Mouse (Mus musculus) T-helper 17 cell (primary cell): ENCODE results near the gene Nepn.

ENCODE experiments used
- in situ Hi-C, 2 experiments: fragments of 300-600 bp; cut with MboI, MseI; formaldehyde crosslinking; loops; 1 replicate in 1 of 2; 2 replicates in 1 of 2; pipeline ENCODE4 v1.15.1; 2025; ENCODE audit warnings: high pct_unique_total_duplicates in 2 of 2

Gene Nepn

DNA sequence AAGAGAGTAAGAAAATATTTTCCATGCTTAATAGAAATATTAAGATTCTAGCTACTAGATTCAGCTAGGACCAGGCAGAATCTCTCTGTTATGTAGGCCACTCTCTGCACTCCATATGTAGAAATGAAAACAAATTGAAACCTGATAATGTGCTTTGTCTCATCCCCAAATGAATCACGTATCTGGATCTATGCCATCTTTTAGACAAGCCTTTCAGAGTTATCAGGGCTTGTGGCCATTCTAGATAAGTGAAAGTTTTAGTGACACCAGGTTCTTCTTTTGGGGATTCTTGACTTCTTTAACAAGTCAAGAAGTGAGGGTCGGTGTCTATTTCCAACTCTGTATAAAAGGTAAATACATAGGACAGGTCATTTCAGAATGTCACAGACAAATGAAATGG, 9.9 kb downstream of the Nepn start:
- in situ Hi-C loops, result loop anchor here in 1 of 2 experiments (25.0 kb wide), 1 partner anchor 1486 kb away; no protein-coding TSS in a partner anchor

DNA sequence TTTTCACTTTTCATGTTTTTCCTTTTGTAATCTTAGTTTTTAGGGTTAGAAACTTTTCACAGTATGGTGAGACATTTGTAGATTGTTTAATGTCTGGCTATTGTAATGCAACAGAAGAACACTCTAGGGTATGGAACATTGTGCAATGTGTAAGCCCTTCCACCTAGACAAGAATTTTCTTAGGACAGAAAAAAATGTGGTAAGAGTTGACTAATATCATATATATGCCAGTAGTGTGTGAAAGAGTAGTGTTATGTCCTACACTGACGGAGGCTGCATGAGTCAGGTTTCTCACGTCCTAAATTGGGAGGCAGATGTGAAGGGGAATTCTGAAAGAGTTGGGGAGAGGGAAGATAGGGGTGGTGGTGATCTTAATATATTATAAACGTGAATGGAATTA, 10.9 kb downstream of the Nepn start:
- in situ Hi-C loops, result loop anchor here in 1 of 2 experiments (25.0 kb wide), 1 partner anchor 1487 kb away; no protein-coding TSS in a partner anchor

DNA sequence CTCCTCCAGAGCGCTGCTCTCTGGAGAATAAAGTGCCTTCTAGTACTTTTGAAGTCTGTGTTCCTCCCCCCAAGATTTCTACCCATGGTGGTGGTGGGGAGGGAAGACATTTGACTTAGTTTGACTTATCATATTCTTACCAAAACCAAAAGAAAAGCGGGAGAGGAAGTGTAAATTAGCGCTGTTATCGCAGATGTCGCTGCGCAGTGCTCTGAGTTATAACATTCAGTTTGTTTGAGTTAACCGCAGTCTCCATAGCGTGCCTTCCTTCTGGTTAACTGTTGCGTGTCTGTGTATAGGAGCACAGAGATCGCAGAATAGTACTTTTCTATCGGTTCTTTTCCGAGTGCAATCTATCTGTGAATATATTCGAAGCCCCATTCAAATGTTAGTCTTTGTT, 16.4 kb downstream of the Nepn start:
- in situ Hi-C loops, result no loop called here

DNA sequence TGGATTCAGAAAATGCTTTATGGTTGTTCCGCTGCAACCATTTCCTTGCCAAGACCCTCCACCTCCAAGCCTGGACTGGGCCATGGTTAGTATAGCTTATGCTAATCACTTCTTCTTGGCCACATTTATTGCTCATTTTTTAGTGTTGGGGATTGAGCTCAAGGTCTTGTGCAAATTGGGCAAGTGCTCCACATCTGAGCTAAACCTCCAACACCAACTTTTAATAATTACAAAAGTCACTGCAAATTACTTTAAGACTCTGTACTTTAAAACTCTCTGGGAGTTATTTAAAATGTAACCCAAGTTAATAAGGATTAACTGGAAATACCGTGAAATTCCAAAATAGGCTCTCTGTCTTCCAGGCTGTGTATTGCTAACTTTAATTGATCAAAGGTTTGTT, 18.8 kb downstream of the Nepn start:
- in situ Hi-C loops, result no loop called here

DNA sequence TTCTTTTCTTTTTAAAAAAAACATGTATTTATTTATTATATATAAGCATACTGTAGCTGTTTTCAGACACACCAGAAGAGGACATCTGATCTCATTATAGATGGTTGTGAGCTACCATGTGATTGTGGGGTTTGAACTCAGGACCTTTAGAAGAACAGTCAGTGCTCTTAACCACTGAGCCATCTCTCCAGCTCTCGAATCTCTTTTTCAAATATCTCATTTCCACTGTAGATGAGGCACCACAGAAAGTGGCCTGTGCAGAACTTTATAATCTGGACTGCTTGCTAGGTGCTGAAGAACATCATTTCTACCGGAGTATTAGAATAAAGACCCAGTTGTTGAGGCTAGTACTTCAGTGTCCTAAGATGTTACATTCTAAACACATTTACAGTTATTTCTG, 26.2 kb downstream of the Nepn start:
- in situ Hi-C loops, result loop anchor here (5.0 to 10.0 kb wide), 2 partner anchors 33 to 1190 kb away; partner anchors contain the start of gene Gopc (in 1 of the 2)

DNA sequence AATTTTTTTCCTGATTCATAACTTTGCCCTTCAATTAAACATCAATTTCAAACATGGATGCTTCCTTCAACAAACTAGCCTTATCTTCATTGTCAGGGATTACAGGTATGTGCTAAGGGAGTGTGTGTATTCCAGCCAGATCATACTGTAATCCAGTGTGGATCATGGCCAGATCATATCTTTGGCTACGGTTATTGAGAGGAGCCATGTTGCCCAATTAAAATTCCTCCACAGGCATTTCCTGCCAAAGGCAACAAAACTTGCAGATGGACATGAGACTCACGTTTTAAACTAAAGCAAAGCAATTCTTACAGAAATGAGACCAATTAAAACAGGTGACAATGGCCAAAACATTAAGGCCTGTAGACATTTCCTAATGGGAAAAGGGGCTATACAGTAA, 27.7 kb downstream of the Nepn start:
- in situ Hi-C loops, result loop anchor here (5.0 to 10.0 kb wide), 2 partner anchors 34 to 1188 kb away; partner anchors contain the start of gene Gopc (in 1 of the 2)

DNA sequence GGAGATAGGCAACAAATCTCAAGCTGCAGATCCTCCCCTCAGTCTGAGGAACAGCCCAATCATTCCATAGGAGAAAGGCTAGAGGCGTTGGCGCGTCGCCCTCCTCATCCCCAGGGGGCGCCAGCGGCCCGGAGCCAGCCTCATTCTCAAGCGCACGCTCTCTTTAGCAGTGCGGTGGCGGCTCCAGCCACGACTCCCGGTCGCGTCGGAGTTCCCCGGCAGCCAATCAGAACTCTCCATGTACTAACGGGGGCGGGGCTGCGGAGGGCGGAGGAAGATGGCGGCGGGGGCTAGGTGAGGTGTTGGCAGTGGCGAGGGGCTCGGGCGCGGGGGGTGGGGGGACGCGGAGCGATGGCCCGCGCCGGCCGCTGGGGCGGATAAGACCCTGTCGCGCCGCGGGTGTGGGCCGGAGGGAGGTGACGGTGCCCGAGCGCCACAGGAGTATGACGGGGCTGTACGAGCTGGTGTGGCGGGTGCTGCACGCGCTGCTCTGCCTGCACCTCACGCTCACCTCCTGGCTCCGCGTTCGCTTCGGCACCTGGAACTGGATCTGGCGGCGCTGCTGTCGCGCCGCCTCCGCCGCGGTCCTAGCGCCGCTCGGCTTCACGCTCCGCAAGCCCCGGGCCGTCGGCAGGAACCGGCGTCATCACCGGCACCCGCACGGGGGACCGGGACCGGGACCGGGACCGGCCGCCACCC, 28.7 kb downstream of the Nepn start, which contains the start of gene Nus1:
TSS of gene Nus1 (plus strand) at position 249 of the 699 bp plus-strand sequence.
- in situ Hi-C loops, result loop anchor here (5.0 to 10.0 kb wide), 2 partner anchors 35 to 1187 kb away; partner anchors contain the start of gene Gopc (in 1 of the 2)

DNA sequence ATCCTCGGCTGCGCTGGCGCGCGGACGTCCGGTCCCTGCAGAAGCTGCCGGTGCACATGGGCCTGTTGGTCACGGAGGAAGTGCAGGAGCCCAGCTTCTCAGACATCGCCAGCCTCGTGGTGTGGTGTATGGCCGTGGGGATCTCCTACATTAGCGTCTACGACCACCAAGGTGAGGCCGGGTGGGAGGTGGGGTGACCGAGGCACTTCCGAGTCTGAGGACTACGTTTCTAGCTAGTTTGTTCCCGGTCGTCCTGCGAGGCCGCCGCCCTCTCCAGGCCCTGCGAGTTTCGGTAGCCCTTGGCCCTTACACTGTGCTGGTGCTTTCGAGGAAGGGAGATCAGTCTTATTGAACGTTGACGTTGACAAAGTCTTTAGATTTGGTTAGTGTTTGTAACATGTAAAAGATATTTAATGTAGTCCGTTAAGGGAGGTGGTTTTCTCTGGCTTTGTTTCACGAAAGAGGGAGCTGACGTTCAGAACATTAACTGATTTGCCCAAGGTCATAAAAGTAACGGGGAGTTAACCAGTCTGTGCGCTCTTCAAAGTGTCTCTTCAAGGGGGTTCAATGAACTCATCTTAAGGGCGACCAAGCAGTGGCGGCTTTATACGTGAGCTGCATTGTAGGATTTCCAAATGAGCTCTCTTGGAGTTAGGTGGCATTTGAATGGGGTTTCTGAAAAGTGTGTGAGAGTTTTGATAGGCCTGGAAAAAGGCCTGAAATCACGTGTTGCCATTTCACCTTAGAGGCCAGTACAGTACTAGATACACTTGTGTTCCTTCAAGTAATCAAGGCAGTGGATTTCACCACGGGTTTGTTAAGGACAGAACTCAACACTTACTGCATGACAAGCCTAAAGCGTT, 29.5 kb downstream of the Nepn start:
- in situ Hi-C loops, result loop anchor here (5.0 to 10.0 kb wide), 2 partner anchors 36 to 1187 kb away; partner anchors contain the start of gene Gopc (in 1 of the 2)

DNA sequence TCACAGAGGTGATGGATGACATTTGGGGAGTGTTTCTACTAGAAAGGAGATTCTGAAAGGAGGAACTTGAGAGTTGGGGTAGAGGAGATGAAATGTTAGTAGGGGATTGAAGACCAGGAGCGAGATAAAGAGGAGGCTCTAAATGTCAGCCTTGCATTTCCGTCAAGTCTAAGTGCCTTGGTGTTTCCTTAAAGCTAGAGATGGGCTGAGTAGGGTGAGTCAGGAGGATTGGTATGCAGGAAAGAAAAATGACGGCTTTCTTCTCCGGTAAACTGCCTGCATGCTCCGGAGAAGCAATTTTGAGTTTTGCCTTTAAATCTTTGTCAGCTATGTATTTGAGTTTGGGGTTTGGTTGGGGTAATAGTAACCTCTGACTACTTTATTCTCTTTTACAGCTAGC, 30.2 kb downstream of the Nepn start:
- in situ Hi-C loops, result loop anchor here (5.0 to 10.0 kb wide), 2 partner anchors 37 to 1186 kb away; partner anchors contain the start of gene Gopc (in 1 of the 2)

DNA sequence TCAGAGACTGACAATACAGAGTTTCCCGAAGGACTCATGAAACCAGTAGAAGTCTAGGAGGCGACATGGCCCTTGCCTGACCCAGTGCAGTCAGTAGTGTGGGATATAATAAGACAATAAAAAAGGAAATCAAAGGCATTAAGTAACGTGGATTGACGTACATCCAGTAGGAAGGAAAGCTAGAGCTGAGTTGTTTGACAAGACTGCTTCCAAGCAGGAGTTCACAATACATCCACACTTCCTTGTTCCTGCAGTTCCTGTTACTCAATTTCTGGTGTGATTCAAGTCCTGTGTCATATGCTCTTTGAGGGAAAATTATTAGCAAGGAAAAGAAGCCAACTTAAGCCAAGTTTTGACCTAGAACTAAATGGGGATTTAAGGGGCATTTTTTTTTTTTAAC, 30.6 kb downstream of the Nepn start:
- in situ Hi-C loops, result loop anchor here (5.0 to 10.0 kb wide), 2 partner anchors 37 to 1185 kb away; partner anchors contain the start of gene Gopc (in 1 of the 2)

DNA sequence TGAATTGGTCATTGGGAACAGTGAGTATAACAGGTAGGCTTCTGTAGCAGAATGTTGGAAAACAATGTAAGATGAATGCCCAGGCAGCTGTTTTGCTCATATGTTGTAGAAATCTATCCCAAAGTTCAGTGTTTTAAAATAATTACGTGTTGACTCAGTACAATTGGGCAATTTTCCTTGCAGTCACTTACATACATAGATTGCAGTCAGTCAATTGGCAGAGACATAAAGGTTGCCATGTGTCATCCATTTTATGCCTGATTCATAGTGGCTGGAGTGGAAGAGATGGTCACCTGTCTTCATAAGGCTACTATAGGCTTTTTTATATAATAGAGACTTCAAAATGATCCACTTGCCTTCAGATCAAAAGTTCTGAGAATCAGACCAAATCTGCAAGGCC, 31.8 kb downstream of the Nepn start:
- in situ Hi-C loops, result no loop called here

DNA sequence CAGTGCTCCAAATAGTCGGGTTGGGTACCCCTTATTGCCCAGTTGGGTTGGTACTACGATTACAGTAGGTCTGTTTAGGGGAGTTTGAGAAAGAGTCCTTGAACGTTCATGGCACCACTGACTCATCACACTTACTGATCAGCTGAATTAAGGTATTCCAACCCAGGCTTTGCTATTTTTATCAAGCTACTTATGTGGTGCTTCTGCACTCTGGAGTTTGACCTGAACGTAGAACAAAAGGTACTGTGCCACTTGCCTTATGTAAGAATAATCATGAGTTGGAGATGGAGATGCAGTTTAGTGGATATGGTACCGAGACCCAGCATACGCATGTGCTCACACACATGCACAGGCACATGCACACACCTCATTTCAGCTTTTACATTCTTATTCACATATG, 32.9 kb downstream of the Nepn start:
- in situ Hi-C loops, result no loop called here

DNA sequence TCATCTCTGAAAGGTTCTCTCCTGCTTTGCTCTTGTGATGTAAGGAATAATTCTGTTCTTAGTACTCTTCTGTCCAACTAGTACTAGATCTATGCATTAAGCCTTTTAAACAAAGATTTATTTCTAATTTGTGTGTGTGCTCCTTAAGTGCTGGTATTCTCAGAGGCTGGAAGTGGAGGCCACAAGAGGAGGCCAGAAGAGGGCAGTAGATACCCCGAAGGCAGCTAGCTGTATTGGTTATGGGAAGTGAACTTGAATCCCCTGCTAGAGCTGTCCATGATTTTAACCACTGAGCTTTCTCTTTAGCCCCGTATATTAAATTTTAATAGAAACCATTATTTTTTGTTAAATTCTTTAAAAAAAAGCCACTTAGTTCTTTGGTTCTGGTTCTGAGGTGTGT, 34.3 kb downstream of the Nepn start:
- in situ Hi-C loops, result no loop called here

DNA sequence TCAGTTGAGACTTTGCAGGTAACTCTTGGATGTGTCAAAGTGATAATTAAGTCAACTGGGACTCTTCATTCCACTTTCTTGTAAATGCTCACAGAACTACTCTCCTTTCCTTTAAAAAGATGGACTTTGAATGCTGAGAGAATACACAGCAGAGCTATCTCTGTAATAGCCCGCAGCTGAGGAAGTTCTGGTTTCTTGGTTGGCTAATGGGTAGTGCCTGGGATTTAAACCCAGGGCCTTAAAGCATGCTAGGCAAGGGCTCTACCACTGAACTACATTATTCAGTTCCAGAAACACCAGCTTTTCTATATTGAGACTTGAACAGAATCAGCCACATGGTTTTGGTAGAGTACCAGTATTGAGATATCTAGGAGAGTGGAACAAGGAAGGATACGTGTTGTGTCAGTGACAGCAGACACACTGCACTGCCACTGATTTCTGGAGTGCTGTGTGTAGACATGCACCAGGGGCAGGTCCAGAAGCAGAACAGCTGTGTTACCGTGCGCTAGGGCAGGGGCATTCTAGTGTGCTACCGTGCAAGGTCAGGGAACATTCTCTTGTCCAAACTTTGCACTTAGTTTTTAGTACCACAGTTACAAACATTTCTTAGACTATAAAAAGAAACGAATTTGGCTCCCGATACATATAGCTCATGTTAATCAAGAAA, 37.7 kb downstream of the Nepn start:
- in situ Hi-C loops, result no loop called here

DNA sequence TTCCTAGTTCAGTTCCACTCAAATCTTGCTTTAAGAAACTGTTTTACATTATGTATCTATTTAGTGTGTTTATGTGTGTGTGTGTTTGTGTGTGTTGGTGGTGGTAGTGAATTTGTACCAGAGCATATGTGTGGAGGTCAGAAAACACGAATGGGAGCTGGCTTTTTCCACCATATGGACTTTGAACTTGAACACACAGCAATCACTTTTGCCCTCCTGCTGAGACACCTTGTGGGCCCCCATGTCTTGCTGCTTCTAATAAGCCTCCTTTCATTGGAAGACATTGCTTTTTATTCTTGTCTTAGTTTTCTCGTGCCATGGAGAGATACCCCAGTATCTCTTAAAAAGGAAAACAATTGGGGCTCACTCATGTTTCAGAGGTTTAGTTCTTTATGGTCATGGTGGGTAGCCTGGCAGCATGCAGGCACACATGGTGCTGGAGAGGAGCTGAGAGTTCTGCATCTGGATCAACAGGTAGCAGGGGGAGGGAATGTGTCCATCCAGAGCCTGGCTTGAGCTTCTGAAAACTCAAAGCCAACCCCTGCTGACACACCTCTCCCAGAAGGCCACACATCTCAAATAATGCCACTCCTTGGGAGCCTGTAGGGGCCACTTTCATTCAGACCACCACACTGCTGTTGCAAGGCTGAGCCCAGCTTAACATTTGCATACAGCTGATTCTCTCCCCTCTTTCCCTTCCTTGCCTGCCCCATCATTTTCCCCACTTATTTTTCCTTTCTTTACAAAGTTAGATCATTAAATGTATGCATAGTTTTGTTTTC, 39.1 kb downstream of the Nepn start:
- in situ Hi-C loops, result no loop called here

DNA sequence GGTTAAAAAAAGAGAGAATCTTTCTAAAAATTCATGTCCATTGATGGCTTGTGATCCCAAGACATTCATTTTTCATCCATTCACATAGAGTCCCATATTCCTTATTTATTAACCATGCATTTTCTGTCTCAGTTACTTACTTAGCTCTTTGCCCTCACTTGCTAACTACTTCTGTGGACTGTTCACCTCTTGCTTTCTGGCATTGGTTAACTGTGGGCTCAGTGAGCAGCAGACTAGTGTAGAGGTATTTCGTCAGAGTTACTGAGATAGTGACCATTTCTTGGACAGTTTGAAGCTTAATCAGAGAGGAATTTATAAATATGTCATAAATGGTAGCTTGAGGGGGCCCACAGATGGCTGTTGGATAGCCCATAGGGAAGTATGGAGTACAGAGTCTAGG, 42.2 kb downstream of the Nepn start:
- in situ Hi-C loops, result no loop called here

DNA sequence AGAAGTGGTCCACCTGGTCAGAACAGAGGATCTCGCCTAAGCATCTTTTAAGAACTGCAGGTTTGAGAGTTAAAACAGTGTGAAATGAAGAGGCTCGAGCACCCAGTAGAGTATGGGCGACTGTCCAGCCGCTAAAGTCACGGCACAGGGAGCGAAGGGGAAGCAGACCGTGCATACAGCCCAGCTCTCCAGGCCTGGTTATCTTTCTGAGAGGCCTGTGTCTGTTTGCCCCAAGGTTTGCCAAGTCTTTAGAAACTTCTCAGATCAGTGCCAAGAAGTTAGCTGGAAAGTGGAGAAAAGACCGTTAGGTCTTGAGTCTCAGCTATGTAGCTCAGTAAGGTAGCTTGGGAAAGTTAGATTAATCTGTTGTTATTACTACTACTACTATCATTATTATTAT, 46.1 kb downstream of the Nepn start:
- in situ Hi-C loops, result no loop called here
